Mouse (Mus musculus) midbrain, embryonic 12.5 days (tissue): Measurements from ENCODE around the gene Itgae. TPM values are rescaled to one million over a fixed set of nuclear protein-coding genes. Genes with fewer than 3 reads are reported as not detected.

Experiments used
- ATAC-seq: fragments of 200-750 bp; cut with Nextera tagmentation; 2 replicates; pipeline ENCODE4 v1.8.0; 2017; ENCODE audit warnings: low read depth, moderate TSS enrichment, moderate library complexity; ENCODE audit not compliant: low FRiP score
- H3K27ac ChIP-seq: fragments of 300-500 bp; sonication (generic); replicated peaks from 2 replicates; pipeline ENCODE4 v1.5.1; 2016; ENCODE audit warnings: mild to moderate bottlenecking
- H3K27me3 ChIP-seq: fragments of 300-500 bp; sonication (generic); 2 replicates; pipeline ENCODE4 v1.6.1; 2016; ENCODE audit warnings: mild to moderate bottlenecking
- H3K36me3 ChIP-seq: fragments of 300-500 bp; sonication (generic); 2 replicates; pipeline ENCODE4 v1.6.1; 2016
- H3K4me1 ChIP-seq: fragments of 300-500 bp; sonication (generic); 2 replicates; pipeline ENCODE4 v1.6.1; 2016
- H3K4me2 ChIP-seq: fragments of 300-500 bp; sonication (generic); replicated peaks from 2 replicates; pipeline ENCODE4 v1.6.1; 2016; ENCODE audit warnings: mild to moderate bottlenecking, moderate library complexity
- H3K4me3 ChIP-seq: fragments of 300-500 bp; sonication (generic); 2 replicates; pipeline ENCODE4 v1.5.1; 2016; ENCODE audit warnings: mild to moderate bottlenecking
- H3K9ac ChIP-seq: fragments of 300-500 bp; sonication (generic); replicated peaks from 2 replicates; pipeline ENCODE4 v1.6.1; 2016; ENCODE audit warnings: mild to moderate bottlenecking, moderate library complexity
- H3K9me3 ChIP-seq: fragments of 300-500 bp; sonication (generic); 2 replicates; pipeline ENCODE4 v1.6.1; 2016; ENCODE audit warnings: mild to moderate bottlenecking
- WGBS: fragments of 180-500 bp; shearing (Covaris S2); methylation state at CpG from one replicate; pipeline ENCODE4 v1.1.7; 2016; 5-methylcytosine and 5-hydroxymethylcytosine counted together
- polyA plus RNA-seq: library from polyadenylated mRNA; unstranded; fragments of >200 nt; fragmentation: Nextera tagmentation; extraction: Ambion mirVana; gene quantifications from 2 replicates; pipeline ENCODE4 v1.2.1, GENCODE M21; 2016

The Itgae gene
- polyA plus RNA-seq: 0.39 and 0.42 TPM in 2 replicates

DNA sequence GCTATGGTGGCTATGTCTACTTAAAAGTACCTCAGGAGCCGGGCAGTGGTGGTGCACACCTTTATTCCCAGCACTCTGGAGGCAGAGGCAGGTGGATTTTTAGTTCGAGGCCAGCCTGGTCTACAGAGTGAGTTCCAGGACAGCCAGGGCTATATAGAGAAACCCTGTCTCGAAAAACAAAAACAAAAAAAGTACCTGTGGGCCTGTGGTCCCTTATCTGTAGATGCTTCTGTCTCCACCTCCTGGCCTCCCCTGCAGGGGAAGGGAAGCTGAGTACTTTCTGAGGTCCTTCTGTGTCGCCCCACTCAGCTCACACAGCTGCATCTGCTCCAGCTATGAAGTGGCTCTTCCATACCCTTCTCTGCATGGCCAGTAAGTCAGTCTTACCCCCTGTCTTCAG is at the start of gene Itgae:
Gene Itgae, plus strand, starts transcription at position 301 of the 400 bp plus-strand sequence.
- H3K27ac ChIP-seq: no peak within 1 kb of the TSS
- H3K9me3 ChIP-seq: no peaks in the 10 kb centered on the region
- ATAC-seq: no peak

DNA sequence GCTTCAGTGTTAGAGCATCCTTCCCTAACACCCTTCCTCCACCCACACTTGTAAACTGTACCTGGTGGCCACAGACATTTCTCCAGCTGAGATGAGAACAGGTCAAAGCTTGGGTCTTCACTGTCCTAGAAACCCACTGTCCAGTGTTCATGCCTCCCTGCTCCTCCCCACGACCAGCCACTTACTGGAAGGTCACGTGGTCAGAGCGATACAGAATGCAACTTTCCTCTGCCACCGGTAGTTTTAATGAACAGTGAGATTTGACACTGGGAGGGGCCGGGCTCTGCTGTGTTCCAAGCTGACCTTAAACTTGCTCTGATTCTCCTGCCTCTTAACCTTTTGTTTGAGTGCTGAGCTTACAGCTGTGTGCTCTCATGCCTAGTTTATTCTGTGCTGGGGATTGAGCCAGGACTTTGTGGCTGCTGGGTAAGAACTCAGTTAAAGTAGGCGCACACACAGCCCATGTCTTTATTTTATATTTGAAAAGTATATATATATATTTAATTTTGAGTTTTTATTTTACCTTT is 46.1 kb upstream of the Itgae start:
- 61% methylated on average over 6 of the region's 6 CpGs for WGBS
- Histone ChIP-seq H3K9me3 (no peaks in the 10 kb centered on the region), H3K27ac (no peak overlapping the region), H3K4me2 (no peak overlapping the region), H3K9ac (no peak overlapping the region), H3K27me3 (no peaks in the 10 kb centered on the region), H3K4me1 (peaks cover 9% of the 10 kb centered on the region), H3K4me3 (no peak overlapping the region), H3K36me3 (no peaks in the 10 kb centered on the region)
- no peak for ATAC-seq

More for the DNA sequence above, at the start of gene Itgae:
- H3K9ac ChIP-seq: no peak within 1 kb of the TSS
- no peaks in the 10 kb centered on the region for H3K27me3 ChIP-seq
- 0 out of 2 replicates have a peak, but pooled peaks cover 6% of the 10 kb centered on the region for H3K36me3 ChIP-seq
- H3K4me2 ChIP-seq: no peak within 1 kb of the TSS
- WGBS: 93% methylated on average over 4 of the region's 4 CpGs
- H3K4me3 ChIP-seq: no peak within 1 kb of the TSS
- H3K4me1 ChIP-seq: peaks cover 6% of the 10 kb centered on the region

DNA sequence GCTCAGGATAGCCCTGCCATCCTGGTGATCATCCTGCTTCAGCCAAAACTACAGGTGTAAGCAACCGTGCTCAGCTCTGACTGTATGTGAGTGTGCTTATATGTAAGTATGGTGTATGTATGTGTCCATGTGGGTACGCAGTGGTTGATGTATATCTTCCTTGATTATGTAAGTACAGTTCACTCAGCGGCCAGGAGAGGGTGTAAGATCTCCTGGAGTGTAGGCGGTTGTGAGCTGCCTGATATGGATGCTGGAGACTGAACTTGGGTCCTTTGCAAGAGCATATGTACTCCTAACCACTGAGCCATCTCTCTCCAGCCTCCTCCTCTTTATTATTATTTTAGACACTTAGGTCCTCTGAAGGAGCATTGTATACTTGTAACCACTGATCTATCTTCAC is 45.6 kb upstream of the Itgae start:
- WGBS: 72% methylated on average over 4 of the region's 4 CpGs
- Histone ChIP-seq H3K9me3 (no peaks in the 10 kb centered on the region), H3K4me2 (no peak overlapping the region), H3K9ac (no peak overlapping the region), H3K36me3 (no peaks in the 10 kb centered on the region), H3K27me3 (no peaks in the 10 kb centered on the region), H3K27ac (no peak overlapping the region), H3K4me1 (peaks cover 13% of the 10 kb centered on the region), H3K4me3 (no peak overlapping the region)
- no peak for ATAC-seq

DNA sequence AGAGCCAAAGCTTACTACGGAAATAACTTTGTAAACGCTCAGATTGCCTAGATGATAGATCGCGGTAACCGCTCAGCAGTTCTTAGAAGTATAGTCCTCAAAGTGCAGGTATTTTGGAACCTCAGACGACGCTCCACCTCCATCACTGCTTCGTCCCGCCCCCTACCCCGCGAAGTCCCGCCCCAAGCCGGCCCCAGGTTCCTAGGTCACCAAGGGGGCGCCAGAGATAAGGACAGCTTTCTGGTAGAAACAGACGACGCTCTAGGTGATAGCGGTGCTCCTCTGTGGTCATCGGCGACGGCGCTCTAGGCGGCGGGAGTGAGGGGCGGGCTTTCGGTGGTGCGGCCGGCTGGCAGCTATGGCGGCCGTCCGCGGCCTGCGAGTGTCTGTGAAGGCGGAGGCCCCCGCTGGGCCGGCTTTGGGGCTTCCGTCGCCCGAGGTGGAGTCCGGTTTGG is 42.8 kb upstream of the Itgae start, which contains the start of gene Ncbp3:
Gene Ncbp3, plus strand, starts transcription at position 242 of the 455 bp plus-strand sequence.
- H3K4me1 ChIP-seq: peaks cover 13% of the 10 kb centered on the region
- no peaks in the 10 kb centered on the region for H3K27me3 ChIP-seq
- under 1% methylated on average over 39 of the region's 39 CpGs for WGBS
- H3K27ac ChIP-seq: peak within 1 kb of the TSS; percentile 87
- no peaks in the 10 kb centered on the region for H3K9me3 ChIP-seq
- peak within 1 kb of the TSS; percentile 77 for H3K4me2 ChIP-seq
- peak within 1 kb of the TSS; percentile 89 for H3K9ac ChIP-seq
- peaks cover 15% of the 10 kb centered on the region for H3K36me3 ChIP-seq
- peak within 1 kb of the TSS; percentile 84 for H3K4me3 ChIP-seq
- peak; percentile 95 for ATAC-seq

DNA sequence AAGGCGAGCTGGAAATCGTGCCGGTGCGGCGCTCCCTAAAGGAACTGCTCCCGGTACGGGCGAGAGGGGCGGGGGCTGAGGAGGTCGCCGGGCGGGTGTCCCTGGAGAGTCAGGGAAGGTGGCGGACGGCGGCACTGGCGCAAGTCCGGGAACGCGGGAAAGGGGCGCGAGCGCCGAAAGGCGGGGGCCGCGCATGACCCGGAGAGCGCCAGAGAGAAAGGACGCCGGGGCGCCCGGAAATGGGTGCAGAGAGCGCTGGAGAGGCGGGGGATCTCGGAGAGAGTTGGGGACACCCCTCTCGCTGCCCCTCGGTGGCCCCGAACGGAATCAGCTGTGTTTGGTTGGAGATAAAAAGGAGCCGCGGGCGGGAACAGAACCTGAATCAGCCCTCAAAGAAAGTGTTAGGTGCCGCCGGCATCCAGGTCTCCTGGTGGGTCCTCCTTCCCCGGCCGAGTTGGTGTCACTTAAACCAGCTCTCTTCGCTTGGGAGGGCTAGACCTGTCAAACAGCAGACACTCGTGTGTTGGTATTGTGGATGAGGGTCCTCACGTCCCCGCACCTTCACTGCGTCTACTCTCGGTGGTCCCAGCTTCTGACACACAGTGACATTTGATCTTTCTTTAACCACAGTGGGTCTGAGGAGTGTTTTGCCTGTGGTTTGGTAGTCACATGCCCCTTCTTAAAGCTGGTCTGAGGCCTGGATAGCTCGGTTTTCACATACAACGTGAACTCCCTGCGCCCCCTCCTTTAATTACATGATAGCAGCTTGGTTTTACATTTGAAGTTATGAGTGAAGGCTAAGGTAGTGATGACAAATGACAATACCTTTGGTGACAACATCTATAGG is 42.1 kb upstream of the Itgae start:
- no peaks in the 10 kb centered on the region for H3K27me3 ChIP-seq
- H3K4me3 ChIP-seq: peak overlapping the region; percentile 84
- peak overlapping the region; percentile 87 for H3K27ac ChIP-seq
- H3K4me1 ChIP-seq: peaks cover 13% of the 10 kb centered on the region
- no peaks in the 10 kb centered on the region for H3K9me3 ChIP-seq
- H3K4me2 ChIP-seq: peak overlapping the region; percentile 77
- peak; percentile 85 for ATAC-seq
- peaks cover 18% of the 10 kb centered on the region for H3K36me3 ChIP-seq
- peak overlapping the region; percentile 89 for H3K9ac ChIP-seq
- WGBS: 2% methylated on average over 55 of the region's 55 CpGs

DNA sequence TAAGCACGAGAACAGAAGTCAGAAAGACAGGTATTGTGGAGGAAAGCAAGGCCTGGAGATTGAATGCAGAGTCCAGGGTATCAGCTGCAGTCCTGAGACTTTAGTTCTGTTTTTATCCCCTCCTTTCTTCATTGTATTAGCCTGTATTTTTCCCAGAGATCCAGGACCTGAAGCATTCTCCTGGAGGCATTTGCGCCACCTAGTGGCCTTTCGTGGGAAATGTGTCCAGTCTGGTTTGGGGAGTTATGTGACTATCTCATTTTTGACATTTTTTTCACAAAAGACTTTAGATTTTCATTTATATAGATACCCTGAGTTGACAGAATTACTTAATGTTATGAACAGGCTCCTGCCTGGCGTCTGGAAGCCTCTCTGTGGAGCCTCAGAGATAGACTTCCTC is 41.0 kb upstream of the Itgae start:
- Histone ChIP-seq H3K4me1 (peaks cover 13% of the 10 kb centered on the region), H3K27ac (peak overlapping the region; percentile 31), H3K9ac (0 out of 2 replicates have a peak overlapping the region, but pooled peaks have one; percentile 89), H3K27me3 (no peaks in the 10 kb centered on the region), H3K4me2 (peak overlapping the region; percentile 77), H3K36me3 (peaks cover 28% of the 10 kb centered on the region), H3K9me3 (no peaks in the 10 kb centered on the region), H3K4me3 (peak overlapping the region; percentile 84)
- no peak for ATAC-seq
- 5% methylated on average over 4 of the region's 4 CpGs for WGBS

DNA sequence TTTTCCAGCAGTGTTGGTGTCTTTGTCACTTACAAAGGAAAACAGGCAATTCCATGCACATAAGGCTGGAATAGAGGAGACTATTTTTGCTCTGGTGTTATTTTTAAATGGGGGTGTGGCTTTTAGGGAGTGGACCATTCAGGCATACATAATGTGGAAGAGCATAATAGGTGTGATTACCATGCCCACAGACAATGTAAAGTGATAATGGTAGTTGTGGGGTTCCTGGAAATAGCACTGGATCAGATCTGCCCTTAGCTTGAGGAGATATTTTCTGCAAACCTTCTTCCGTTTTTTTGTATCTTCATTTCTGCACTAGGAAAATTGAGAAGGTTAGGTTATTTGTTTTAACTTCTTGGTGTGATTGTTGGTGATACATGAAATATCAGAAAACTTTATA is 37.6 kb upstream of the Itgae start:
- Histone ChIP-seq H3K27ac (no peak overlapping the region), H3K27me3 (no peaks in the 10 kb centered on the region), H3K36me3 (peaks cover 61% of the 10 kb centered on the region), H3K4me2 (no peak overlapping the region), H3K9me3 (no peaks in the 10 kb centered on the region), H3K4me1 (peaks cover 13% of the 10 kb centered on the region), H3K9ac (no peak overlapping the region), H3K4me3 (no peak overlapping the region)
- no peak for ATAC-seq
- 100% methylated on average over 1 of the region's 1 CpGs for WGBS

DNA sequence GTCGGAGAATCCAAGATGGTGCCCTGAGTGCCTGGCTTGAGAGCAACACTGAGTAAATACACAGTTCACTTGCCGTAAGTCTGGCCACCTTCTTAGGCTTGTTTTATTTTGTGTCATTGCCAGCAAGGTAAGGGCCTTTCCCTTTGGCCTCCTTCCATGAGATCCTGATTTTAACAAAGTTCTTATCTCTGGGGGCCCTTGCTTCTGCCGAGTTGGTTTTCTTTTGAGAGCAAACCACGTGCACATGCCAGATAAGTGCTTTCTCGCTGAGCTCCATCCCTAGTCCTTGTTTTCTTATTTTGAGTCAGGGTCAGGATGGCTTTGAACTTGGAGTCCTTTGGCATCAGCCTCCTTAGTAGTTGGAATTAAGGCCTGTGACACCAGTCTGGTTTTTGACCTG is 32.7 kb upstream of the Itgae start:
- Histone ChIP-seq H3K27me3 (no peaks in the 10 kb centered on the region), H3K36me3 (peaks cover 70% of the 10 kb centered on the region), H3K4me3 (no peak overlapping the region), H3K4me2 (no peak overlapping the region), H3K9ac (no peak overlapping the region), H3K27ac (no peak overlapping the region), H3K4me1 (no peaks in the 10 kb centered on the region), H3K9me3 (no peaks in the 10 kb centered on the region)
- no peak for ATAC-seq
- 89% methylated on average over 5 of the region's 5 CpGs for WGBS

DNA sequence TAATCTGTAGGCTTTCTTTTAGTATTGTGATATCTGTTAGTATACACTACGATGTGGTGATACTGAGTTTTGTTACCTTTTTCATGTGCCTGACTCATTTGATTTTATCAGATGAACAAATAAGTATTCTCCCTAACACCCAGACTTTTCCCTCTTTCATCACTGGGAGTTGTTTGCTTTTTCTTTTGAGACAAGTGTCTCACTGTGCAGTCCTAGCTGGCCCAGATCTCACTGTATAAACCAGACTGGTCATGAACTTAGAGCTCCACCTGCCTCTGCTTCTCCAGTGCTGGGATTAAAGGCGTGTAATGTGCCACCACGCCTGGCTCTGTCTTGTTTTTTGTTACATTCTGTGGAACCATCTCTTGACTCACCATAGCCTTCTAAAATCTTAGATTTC is 30.8 kb upstream of the Itgae start:
- Histone ChIP-seq H3K4me3 (no peak overlapping the region), H3K9ac (no peak overlapping the region), H3K27ac (no peak overlapping the region), H3K9me3 (no peaks in the 10 kb centered on the region), H3K36me3 (peaks cover 56% of the 10 kb centered on the region), H3K4me2 (no peak overlapping the region), H3K27me3 (no peaks in the 10 kb centered on the region), H3K4me1 (no peaks in the 10 kb centered on the region)
- WGBS: 98% methylated on average over 3 of the region's 3 CpGs
- no peak for ATAC-seq

DNA sequence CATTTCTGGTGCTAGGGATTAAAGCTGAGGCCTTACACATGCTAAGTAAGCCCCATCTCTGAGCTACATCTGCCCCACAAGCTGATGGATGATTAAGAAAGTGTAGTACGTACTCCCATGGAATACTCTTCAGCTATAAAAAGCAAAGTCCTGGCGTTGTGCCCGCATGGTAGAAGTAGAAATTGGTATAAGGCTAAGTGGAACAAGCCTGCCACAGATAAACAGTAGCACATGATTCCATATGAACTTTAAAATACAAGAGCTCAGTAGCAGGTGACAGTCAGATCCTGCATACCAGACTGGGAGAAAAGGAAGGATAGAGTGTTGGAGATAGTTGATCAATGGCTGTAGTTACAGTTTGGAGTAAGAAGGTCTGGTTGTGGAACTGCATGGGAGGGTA is 29.0 kb upstream of the Itgae start:
- Histone ChIP-seq H3K9me3 (no peaks in the 10 kb centered on the region), H3K27ac (no peak overlapping the region), H3K4me2 (no peak overlapping the region), H3K4me1 (no peaks in the 10 kb centered on the region), H3K9ac (no peak overlapping the region), H3K27me3 (no peaks in the 10 kb centered on the region), H3K4me3 (no peak overlapping the region), H3K36me3 (peaks cover 49% of the 10 kb centered on the region)
- no peak for ATAC-seq
- 95% methylated on average over 3 of the region's 3 CpGs for WGBS

DNA sequence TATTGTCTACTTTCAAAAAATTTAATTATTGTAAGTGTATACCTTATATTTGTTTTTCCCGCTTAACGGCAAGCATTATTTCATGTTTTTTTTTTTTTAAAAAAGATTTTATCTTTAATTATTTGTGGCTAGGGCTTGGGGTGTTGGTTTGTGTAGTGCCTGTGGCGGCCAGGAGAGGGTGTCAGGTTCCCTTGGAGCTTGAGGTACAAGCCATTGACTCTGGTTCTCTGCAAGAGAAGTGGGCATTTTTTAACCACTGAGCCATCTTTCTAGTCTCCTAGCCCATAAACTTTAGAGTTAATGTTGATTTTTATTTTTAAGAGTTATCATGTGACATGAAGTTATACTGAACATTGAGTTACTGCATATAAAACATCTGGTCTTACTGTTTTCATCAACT is 18.5 kb upstream of the Itgae start:
- WGBS: 83% methylated on average over 3 of the region's 3 CpGs
- H3K4me3 ChIP-seq: no peak overlapping the region
- H3K4me1 ChIP-seq: no peaks in the 10 kb centered on the region
- no peak overlapping the region for H3K27ac ChIP-seq
- H3K9ac ChIP-seq: no peak overlapping the region
- H3K9me3 ChIP-seq: no peaks in the 10 kb centered on the region
- no peak overlapping the region for H3K4me2 ChIP-seq
- ATAC-seq: no peak
- peaks cover 86% of the 10 kb centered on the region for H3K36me3 ChIP-seq
- H3K27me3 ChIP-seq: no peaks in the 10 kb centered on the region

DNA sequence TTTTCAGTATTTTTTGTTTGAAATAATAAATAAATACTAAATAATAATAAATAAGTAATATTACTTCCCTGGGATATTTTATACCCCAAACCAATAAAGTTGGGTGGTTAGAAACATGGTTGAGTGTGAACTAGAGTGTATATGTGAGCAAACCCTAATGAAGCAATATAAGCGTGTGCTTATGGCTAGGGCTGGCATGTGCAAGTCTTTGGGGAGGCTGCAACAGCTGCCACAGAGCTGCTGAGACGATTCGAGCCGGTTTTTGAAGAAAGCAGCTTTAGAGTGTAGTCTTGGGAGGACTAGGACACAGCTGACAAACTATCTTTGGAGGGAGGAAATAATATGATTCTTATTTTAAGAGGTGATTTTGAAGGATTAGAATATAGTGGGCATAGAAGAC is 14.1 kb upstream of the Itgae start:
- no peaks in the 10 kb centered on the region for H3K27me3 ChIP-seq
- no peak for ATAC-seq
- H3K4me3 ChIP-seq: no peak overlapping the region
- H3K9ac ChIP-seq: no peak overlapping the region
- H3K4me2 ChIP-seq: no peak overlapping the region
- no peaks in the 10 kb centered on the region for H3K9me3 ChIP-seq
- WGBS: 75% methylated on average over 4 of the region's 4 CpGs
- H3K36me3 ChIP-seq: peaks cover 87% of the 10 kb centered on the region
- no peaks in the 10 kb centered on the region for H3K4me1 ChIP-seq
- 0 out of 2 replicates have a peak overlapping the region, but pooled peaks have one; percentile 46 for H3K27ac ChIP-seq
